Comparison of ENCODE assay signal across 12 mouse cellular contexts in the genomic region with DNA sequence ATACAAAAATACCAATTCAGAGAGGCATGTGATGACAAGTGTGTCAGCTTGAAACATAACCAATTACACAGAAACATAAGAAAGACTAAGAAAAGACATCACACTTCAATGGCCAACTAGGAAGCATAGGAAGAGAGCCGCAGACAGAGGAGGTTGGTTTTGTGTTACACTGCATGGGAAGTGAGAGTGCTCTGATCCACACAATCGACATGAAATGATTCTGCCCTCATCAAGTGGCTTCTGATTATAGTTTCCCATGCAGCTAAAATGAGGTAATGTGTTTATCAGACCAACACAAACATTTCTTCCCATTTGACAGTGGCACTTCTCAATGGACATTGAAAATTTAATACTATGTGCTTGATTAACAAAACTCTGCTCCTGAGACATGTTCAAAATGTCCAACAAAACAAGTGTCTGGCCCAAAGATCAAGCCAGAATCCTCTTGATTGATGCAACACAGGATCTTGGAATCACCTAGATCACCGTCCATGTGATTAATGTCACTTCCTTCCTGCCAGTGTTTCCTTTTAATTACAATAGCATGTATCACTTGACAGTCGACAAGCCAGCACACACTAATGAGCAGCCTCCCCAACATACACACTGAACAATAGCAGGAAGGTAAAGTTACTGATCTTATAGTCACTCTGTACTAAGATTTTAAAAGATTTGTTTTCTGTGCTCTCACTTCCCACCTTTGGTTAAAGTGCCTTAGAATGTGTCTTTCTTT.
"Had no signal": no experiment of that assay in that cellular context is flagged by ENCODE, and none has a peak within 500 bp of the region (broad histone marks: within the 10 kb centered on the region; RNA-seq: fewer than 3 reads in every experiment).

No protein-coding gene starts in this region.

- H3K27ac ChIP-seq: limb, embryonic 13.5 days; liver, embryonic 14.5 days; midbrain, embryonic 10.5 days; neural tube, embryonic 15.5 days had no signal

- H3K4me3 ChIP-seq: limb, embryonic 13.5 days; midbrain, embryonic 10.5 days; myocyte; neural tube, embryonic 15.5 days had no signal

- H3K36me3 ChIP-seq: limb, embryonic 13.5 days; midbrain, embryonic 10.5 days; neural tube, embryonic 15.5 days had no signal

- H3K9ac ChIP-seq: limb, embryonic 13.5 days; liver, embryonic 14.5 days; neural tube, embryonic 15.5 days had no signal

- H3K27me3 ChIP-seq: limb, embryonic 13.5 days; neural tube, embryonic 15.5 days had no signal

- H3K4me2 ChIP-seq: limb, embryonic 13.5 days; neural tube, embryonic 15.5 days had no signal

- DNase-seq: kidney, adult 11 months; left cerebral cortex, postnatal 4 days; lung, postnatal 14 days; midbrain, embryonic 14.5 days; right cerebral cortex, adult 18-20 months; right cerebral cortex, postnatal 25 days; thymus, postnatal 36 days had no signal

- H3K4me1 ChIP-seq: limb, embryonic 13.5 days; midbrain, embryonic 10.5 days; neural tube, embryonic 15.5 days had no signal

- H3K9me3 ChIP-seq: limb, embryonic 13.5 days; midbrain, embryonic 10.5 days; neural tube, embryonic 15.5 days had no signal
